8 mouse cellular contexts compared by ENCODE assay signal in genomic region chr19:55251383-55252124, GRCm38 (mm10). TPM values are rescaled to one million over a fixed set of nuclear protein-coding genes. Genes with fewer than 3 reads are reported as not detected.
DNase-seq lines count a peak whose midpoint lies in the region; ATAC-seq and TF ChIP-seq lines count a peak whose summit lies in the region.

TSS of gene Acsl5 (plus strand) at chr19:55251938.

- H3K9me3 ChIP-seq in heart, embryonic 11.5 days (replicated peaks; ENCODE audit: control insufficient read depth, low read length): no peaks in the 10 kb centered on the region
- H3K9me3 ChIP-seq in kidney, postnatal 0 days (replicated peaks; ENCODE audit: low read length): no peaks in the 10 kb centered on the region

- peak within 1 kb of the TSS; percentile 82; the same call in 1 of the 2 replicates for H3K4me2 ChIP-seq in heart, embryonic 11.5 days
- no peak within 1 kb of the TSS for H3K4me2 ChIP-seq in kidney, postnatal 0 days (ENCODE audit: low read length)

- H3K36me3 ChIP-seq in heart, embryonic 11.5 days (ENCODE audit: control insufficient read depth, insufficient read depth, low read length): no peaks in the 10 kb centered on the region
- H3K36me3 ChIP-seq in kidney, postnatal 0 days (ENCODE audit: insufficient read depth, low read length): no peaks in the 10 kb centered on the region

- no peak for ATAC-seq in heart, embryonic 11.5 days (replicated peaks; ENCODE audit: insufficient number of reproducible peaks, low FRiP score, low TSS enrichment)
- ATAC-seq in kidney, postnatal 0 days (replicated peaks; ENCODE audit: low FRiP score, low read depth): no peak
- no peak for ATAC-seq in megakaryocyte-erythroid progenitor cell, adult 5-6 weeks (replicated peaks; ENCODE audit: low FRiP score, low TSS enrichment, poor library complexity, severe bottlenecking)

- no peak for DNase-seq in gastrocnemius, postnatal 4 days (ENCODE audit: low spot score in 2 of 2)
- no peak for DNase-seq in gastrocnemius, postnatal 36 days
- DNase-seq in adrenal gland, adult 2 months: peak; percentile 17
- no peak for DNase-seq in kidney, postnatal 0 days (ENCODE audit: low spot score)
- DNase-seq in cerebellum, postnatal 25 days: no peak
- DNase-seq in gastrocnemius, adult 18-20 months (ENCODE audit: low spot score): no peak

- peaks cover 2% of the 10 kb centered on the region; the same call in 1 of the 2 replicates for H3K4me1 ChIP-seq in heart, embryonic 11.5 days (ENCODE audit: control insufficient read depth, insufficient read depth, low read length)
- H3K4me1 ChIP-seq in kidney, postnatal 0 days (replicated peaks; ENCODE audit: insufficient read depth, low read length): peaks cover 3% of the 10 kb centered on the region; the same call in 1 of the 2 replicates

- intact Hi-C loops in gastrocnemius, postnatal 36 days (cut with DNase I): no loop called here

- H3K9ac ChIP-seq in heart, embryonic 11.5 days (ENCODE audit: low read depth, low read length): no peak within 1 kb of the TSS
- no peak within 1 kb of the TSS for H3K9ac ChIP-seq in kidney, postnatal 0 days (ENCODE audit: low read depth, low read length)

- 85% methylated on average over 9 of the region's 9 CpGs for WGBS in heart, embryonic 11.5 days (ENCODE audit: insufficient replicate concordance)
- WGBS in kidney, postnatal 0 days: 93% methylated on average over 9 of the region's 9 CpGs

- H3K27me3 ChIP-seq in heart, embryonic 11.5 days (ENCODE audit: control insufficient read depth, insufficient read depth, low read length): no peaks in the 10 kb centered on the region
- H3K27me3 ChIP-seq in kidney, postnatal 0 days (ENCODE audit: insufficient read depth, low read length): no peaks in the 10 kb centered on the region

- TF ChIP-seq CTCF in kidney, postnatal 0 days (IDR thresholded peaks at IDR 0.05; ENCODE audit: low read depth): no peak

- H3K27ac ChIP-seq in heart, embryonic 11.5 days (ENCODE audit: low read depth, low read length): no peak within 1 kb of the TSS
- H3K27ac ChIP-seq in kidney, postnatal 0 days: no peak within 1 kb of the TSS

- no peak within 1 kb of the TSS for H3K4me3 ChIP-seq in heart, embryonic 11.5 days (ENCODE audit: low read depth, low read length)
- H3K4me3 ChIP-seq in kidney, postnatal 0 days (replicated peaks; ENCODE audit: low read depth, low read length): no peak within 1 kb of the TSS

RNA-seq across cellular contexts. Expression of gene Acsl5, which starts in this region (rescaled TPM):
- total RNA-seq in gastrocnemius, postnatal 4 days (2021): 10 to 100 TPM; 12.0 to 12.4 TPM
- total RNA-seq in gastrocnemius, postnatal 36 days (2021): 1 to 10 TPM; 2.9 to 3.8 TPM
- total RNA-seq in adrenal gland, adult 2 months (2021): 100 to 1,000 TPM in 1 of 2 experiments, 10 to 100 TPM in 1; 86.1 to 324 TPM
- polyA plus RNA-seq in adrenal gland, adult 2 months (2012; rRNA removed): 7.4 and 10.4 TPM in 2 replicates
- polyA plus RNA-seq in heart, embryonic 11.5 days (2014; fragmentation: Nextera tagmentation; extraction: Ambion mirVana): 28.6 and 35.8 TPM in 2 replicates
- polyA plus RNA-seq in kidney, postnatal 0 days (2015; fragmentation: Nextera tagmentation; extraction: Ambion mirVana): 60.6 and 64.8 TPM in 2 replicates
- total RNA-seq in megakaryocyte-erythroid progenitor cell, adult 5-6 weeks (2014; fragmentation: Nextera tagmentation): 180 and 241 TPM in 2 replicates
- total RNA-seq in megakaryocyte-erythroid progenitor cell, adult 5-6 weeks (2017): 295 and 345 TPM in 2 replicates
- 1 to 10 TPM; 2.7 to 5.1 TPM for total RNA-seq in gastrocnemius, adult 18-20 months (2021)

Comparison
In these comparisons a context has a peak if more than half of its experiments do, and no peak if none do; other contexts are left out.
1. RNA of gene Acsl5 (total RNA-seq): 180 to 345 TPM in megakaryocyte-erythroid progenitor cell, adult 5-6 weeks and 86.1 to 324 TPM in adrenal gland, adult 2 months; 12.0 to 12.4 TPM in gastrocnemius, postnatal 4 days, 2.7 to 5.1 TPM in gastrocnemius, adult 18-20 months and 2.9 to 3.8 TPM in gastrocnemius, postnatal 36 days; every median in the first group is over 4 times any median in the second.